Mouse (Mus musculus) Muller cell, postnatal 12 days (primary cell): ENCODE results near the gene Ttc7.
A peak's percentile ranks its signal among the peaks of the same experiment; 100 is the strongest.
"Not testable (repeated sequence)": the region's sequence is repeated elsewhere in the genome, so short reads cannot be mapped to it uniquely, and the experiment has no call there.

Experiments
- DNase-seq: peaks from one replicate; pipeline ENCODE4 v3.0.0-alpha.2; 2015; ENCODE audit errors: inconsistent ontology term

Gene Ttc7

GRCm38 (mm10) chr17:87286481-87287143, 3.9 kb downstream of the Ttc7 start:
- no peak for DNase-seq

- no peak for DNase-seq
Measured at GRCm38 (mm10) chr17:87287197-87287777, 4.6 kb downstream of the Ttc7 start.

- DNase-seq, result peak; percentile 72
Measured at GRCm38 (mm10) chr17:87288131-87288530, 5.4 kb downstream of the Ttc7 start.

- no peak for DNase-seq
Measured at GRCm38 (mm10) chr17:87289367-87289766, 6.7 kb downstream of the Ttc7 start.

DNA sequence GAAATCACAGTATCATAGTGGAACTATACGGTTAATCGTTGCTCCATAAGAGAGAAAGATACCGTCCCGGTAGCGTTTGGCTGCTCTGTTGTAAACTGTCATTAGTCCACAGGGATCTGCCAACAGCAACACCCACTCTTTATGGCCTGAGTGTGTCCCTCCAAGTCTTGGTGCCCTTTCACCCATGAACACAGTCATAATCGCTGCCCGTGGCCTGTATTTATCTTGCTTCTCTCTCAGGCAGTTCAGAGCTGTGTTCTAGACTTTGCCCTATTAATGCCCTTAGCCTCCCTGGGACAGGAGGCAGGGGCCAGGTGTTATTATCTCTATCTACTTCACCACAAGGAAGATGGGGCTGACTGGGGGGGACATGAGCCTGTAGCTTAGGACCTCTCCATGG, 8.4 kb downstream of the Ttc7 start:
- no peak for DNase-seq

DNA sequence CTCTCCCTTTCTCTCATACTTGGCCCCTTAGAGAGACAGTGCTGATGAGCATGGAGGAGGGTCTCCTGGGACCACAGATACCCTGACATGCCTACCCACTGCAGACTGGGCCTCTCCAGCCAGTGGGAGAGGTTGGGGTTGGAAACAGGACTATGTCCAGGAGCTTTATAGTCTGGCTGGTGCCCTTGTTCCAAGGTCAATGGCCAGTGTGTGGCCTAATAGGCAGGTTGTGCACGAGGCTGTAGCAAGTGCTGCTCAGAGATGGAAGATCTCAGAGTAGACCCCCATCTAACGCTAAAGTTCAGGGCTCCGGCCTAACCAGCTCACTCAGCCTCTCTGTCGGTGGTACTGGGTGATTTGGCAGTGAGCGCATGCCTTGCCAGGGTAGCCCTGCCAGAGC, 9.1 kb downstream of the Ttc7 start:
- DNase-seq, result no peak

- DNase-seq, result no peak
Measured at GRCm38 (mm10) chr17:87293125-87293524, 10.4 kb downstream of the Ttc7 start.

DNA sequence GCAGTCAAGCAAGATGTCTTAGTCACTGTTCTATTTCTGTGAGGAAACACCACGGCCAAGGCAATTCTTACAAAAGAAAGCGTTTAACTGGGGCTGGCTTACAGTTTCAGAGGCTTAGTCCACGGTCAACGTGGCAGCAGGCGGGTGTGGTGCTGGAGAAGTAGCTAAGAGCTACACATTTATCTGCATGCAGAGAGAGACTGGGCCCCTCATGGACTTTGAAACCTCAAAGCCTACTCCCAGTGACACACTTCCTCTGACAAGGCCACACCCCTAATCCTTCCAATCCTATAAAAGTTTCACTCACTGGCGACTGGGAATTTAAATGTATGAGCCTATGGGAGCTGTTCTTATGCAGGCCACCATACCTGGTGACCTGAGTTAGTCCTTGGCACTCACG, 13.1 kb downstream of the Ttc7 start:
- no peak for DNase-seq

DNA sequence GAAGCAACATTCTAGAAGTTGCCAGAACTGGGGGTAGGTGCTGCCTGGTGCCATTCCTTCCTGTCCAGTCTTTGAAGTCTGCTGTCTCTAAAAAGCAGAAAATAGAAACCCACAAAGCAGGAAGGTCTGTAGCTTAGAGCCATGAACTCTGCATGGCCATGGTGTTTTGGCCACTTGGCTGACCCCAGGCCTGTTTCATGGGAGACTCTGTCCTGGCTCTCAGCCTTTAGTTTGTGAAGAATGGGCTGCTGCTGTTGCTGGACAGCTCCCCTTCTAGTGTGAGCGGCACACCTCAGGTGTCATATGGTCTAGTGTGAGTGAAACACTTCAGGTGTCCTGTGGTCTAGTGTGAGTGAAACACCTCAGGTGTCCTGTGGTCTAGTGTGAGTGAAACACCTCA, 14.0 kb downstream of the Ttc7 start:
- DNase-seq, result not testable (repeated sequence)

DNA sequence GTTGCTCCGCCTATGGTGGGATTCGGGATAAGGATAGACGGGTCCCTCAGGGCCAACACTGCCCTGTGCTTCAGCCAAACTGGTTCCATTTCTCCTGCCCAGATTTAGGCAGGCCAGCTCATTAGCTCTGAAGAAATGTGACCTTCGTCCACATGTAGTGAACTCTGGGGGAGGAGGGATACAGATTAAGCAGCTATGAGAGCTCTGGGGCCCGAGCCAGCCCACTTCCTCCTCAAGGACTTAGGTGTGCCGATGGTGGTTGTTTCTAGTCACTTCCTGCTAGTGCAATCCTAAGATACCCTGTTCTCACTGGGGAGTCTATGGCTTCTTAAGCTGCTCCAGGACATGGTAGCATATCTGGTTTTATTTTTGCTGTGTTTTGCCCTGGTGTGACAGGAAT, 16.3 kb downstream of the Ttc7 start:
- no peak for DNase-seq

- DNase-seq, result no peak
Measured at GRCm38 (mm10) chr17:87300340-87300739, 17.7 kb downstream of the Ttc7 start.

GRCm38 (mm10) chr17:87301607-87302006, 18.9 kb downstream of the Ttc7 start:
- DNase-seq, result not testable (repeated sequence)

GRCm38 (mm10) chr17:87302014-87302794, 19.5 kb downstream of the Ttc7 start:
- no peak for DNase-seq

- DNase-seq, result no peak
Measured at GRCm38 (mm10) chr17:87304151-87304894, 21.6 kb downstream of the Ttc7 start.

DNA sequence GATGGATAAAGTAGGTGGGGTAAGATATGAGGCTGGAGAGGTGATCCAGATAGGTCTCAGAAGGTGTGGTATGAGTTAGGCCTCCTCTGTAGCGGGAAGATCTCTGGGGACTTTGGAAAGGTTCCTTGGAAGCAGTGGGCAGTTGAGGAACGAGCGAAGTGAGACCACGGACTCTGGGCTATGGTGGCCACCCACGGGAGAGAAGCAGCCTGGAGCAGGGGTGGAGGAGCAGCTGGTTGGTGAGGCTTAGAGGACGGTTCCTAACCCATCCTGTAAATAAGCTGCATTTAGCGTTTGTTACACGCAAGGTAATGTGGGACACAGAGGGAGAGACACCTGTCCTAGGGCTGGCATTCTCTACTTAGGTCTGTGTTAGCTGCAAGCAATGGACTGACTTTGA, 22.4 kb downstream of the Ttc7 start:
- DNase-seq, result no peak

- no peak for DNase-seq
Measured at GRCm38 (mm10) chr17:87306746-87307145, 24.1 kb downstream of the Ttc7 start.

DNA sequence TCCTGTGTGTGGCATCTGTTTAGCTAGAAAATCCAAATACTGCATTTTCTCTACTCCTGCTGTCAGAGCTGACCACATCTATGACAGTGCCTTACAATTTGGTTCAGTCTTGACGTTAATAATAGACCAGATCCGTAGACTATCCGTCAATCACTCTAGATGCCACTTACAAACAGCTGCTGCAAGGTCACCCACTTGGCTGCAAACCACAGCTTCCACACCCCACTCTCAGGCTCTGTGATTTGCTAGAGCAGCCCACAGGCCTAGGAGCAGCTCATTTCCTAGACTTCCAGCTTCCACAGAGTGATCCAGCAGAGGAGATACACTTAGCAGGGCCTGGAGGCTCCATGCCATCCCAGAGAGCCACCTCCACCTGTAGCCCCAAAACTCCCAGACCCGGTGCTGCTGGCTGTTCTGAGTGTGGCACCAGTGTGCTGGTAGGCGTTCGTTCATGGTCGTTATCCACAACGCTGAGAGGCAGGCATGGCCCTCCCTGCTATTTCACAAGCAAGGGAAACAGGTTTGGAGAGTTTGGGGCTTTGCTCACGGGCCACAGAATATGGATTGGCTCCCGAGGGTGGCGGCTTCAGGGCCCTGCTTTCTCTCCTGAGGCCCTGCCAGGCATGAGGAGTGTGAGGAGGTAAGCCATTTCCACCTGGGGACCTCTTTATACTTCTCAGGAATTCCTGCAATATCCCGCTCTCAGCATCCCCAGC, 26.5 kb downstream of the Ttc7 start:
- no peak for DNase-seq

DNA sequence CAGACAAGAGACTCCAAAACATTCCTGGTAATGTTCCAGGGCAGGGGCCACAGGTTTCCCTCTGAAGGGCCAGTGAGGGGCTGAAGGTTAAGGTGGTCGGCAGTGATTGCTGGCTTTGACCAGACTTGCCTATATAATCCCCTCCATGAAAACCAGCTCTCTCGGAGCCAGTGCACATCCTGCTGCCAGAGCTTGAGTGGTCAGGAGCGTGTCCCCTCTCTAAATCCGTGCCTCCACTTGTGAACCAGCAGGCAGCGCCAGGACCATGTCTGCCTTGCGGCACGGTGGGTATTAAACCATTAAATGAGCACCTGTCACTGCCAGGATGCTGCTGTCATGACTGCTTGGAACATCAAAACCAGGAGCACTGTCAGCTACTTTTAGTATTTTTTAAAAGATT, 27.8 kb downstream of the Ttc7 start:
- DNase-seq, result no peak

DNA sequence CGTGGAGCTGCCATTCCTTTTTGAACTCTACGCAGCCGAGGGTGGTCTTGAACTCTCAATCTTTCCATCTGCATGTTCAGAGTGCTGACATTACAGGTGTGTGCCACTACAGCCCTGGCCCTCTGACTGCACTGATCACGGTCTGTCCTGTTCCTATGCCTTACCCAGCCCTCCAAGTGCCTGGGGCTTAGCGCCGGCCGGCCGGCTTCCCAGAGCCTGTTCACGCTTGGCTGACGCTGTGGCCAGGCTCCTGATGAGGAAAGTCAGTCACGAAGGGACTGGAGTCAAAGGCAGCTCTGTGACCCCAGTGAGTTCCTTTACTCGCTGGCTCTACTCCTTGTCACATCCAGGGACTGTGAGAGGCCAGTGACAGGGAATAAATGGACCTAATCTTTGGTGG, 29.7 kb downstream of the Ttc7 start:
- peak; percentile 51 for DNase-seq

DNA sequence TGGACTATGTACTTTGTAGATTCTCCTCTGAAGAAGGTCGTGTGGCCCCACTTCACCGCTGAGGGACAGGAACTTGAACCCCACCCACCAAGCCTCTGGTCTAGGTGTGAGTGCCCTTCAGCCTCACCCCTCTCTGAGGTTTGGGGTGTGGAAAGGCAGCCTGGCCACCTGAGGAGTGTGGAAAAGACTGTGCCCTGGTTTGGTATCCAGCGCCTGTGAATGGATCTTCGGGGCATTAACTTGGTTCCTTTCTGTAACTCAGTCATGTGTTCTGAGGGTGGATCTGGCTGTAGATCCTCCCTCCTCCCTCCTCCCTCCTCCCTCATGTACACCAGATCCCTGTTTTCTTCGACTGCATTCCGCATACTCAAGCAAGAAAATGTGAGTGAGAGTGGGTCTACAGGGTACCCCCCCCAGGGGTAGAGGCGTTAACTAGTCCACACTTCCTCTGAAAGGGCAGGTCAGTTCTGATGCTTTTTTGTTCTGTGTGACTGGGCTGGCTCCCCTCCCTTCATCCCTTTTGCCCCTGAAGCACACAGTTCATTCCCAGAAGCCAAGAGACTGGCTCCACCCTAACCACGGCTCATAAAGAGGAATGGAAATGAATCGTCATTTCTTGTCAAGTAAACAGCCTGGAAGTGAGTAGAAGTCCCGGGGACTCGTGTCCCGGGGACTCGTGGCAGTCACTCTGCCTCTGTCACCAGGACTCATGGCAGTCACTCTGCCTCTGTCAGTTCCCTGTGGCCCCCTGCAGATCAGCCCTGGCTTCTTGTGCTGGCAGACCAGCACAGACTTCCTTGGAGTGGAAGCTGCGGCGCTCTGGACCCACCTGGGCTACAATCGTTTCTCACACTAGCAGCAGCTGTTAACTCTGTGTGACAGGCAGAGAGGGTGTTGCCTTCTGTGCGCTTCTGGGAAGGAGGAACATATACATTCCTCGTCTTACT, 30.5 kb downstream of the Ttc7 start:
- DNase-seq, result peak; percentile 75

DNA sequence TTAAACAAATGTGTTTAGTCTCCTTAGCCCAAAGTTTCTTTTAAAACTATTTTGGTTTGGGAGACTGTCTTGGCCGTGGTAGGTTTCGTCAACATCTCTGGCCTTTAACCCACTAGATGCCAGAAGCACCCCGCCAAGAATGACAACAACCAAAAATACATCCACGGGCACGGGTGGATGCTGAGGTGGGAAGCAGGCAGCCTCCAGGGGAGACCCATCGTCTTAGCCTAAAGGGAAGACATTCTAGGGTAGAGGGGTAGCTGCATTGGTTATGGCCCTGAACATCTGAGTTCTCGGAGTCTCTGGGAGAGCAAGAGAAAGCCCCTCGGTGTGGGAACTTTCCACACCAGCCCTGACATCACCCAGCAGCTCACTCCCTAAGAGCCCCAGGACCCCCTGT, 31.4 kb downstream of the Ttc7 start:
- DNase-seq, result no peak
